Mouse (Mus musculus) lung, postnatal 10 days (tissue): ENCODE results near the gene Zfp951.
"Not testable (repeated sequence)": the region's sequence is repeated elsewhere in the genome, so short reads cannot be mapped to it uniquely, and the experiment has no call there.

Experiments used
- DNase-seq: peaks from one replicate; pipeline ENCODE4 v3.0.0; 2021

Gene Zfp951

GRCm38 (mm10) chr5:104859962-104860525 is at the start of gene Zfp951:
Zfp951 (minus strand) TSS chr5:104860070.
- DNase-seq = peak; percentile 84

- DNase-seq = not testable (repeated sequence)
These were observed 46.7 kb upstream of the Zfp951 start for GRCm38 (mm10) chr5:104906556-104906955.

GRCm38 (mm10) chr5:104859045-104859961 is 567 bp downstream of the Zfp951 start:
- DNase-seq = not testable (repeated sequence)

GRCm38 (mm10) chr5:104854546-104854945 is 5.3 kb downstream of the Zfp951 start:
- DNase-seq = not testable (repeated sequence)

- DNase-seq = no peak
These were observed 26.5 kb downstream of the Zfp951 start for GRCm38 (mm10) chr5:104833330-104833729.

- no peak for DNase-seq
These were observed 30.3 kb downstream of the Zfp951 start for GRCm38 (mm10) chr5:104829611-104830010.

GRCm38 (mm10) chr5:104770138-104770537 is 89.7 kb downstream of the Zfp951 start:
- not testable (repeated sequence) for DNase-seq
